Mouse (Mus musculus) ES-Bruce4 (cell line): ENCODE measurements around the gene Kcnh2.

Source experiments
- CTCF ChIP-seq: IDR thresholded peaks from one replicate; pipeline ENCODE4 v1.8.1; 2011; ENCODE audit warnings: low read depth, low read length
- POLR2A ChIP-seq: IDR thresholded peaks from one replicate; pipeline ENCODE4 v1.8.1; 2011; ENCODE audit warnings: low read length; ENCODE audit not compliant: insufficient read depth

- TF ChIP-seq POLR2A, result no peak
- TF ChIP-seq CTCF, result no peak
Observed at GRCm38 (mm10) chr5:24364963-24365362, 13.6 kb upstream of the Kcnh2 start.
